Mouse (Mus musculus): ENCODE data around the gene Rgs3.

DNA sequence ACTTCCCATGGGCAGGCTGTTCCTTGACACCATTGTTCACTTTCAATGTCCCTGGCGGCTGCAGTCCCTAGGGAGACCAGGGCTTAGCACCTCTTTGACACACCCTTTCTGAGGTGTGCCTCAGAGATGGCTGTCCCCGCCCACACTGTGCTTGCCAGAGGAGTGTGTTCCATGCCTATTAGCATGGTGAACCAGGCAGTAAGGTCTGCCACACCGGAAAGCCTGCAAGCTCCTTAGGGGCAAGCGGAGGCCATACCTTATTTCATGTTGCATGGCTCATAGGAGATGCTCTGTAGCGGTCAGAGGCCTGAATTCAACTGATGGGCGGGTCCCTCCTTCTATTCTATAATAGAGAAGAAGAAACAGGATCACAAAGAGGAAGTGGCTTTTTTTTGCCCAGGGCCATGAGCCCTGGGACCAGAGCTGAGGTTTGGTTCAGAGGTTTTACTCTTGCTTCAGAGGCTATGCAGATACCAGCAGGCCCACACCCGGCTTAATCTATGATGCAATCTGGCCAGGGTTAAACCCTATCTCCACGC, 101.7 kb downstream of the Rgs3 start:
- TF ChIP-seq CTCF (IDR thresholded peaks at IDR 0.05; ENCODE audit: extremely low read depth, insufficient read length, insufficient replicate concordance, low read depth, low read length), result no peak
- no peak for TF ChIP-seq POLR2A (IDR thresholded peaks at IDR 0.05; ENCODE audit: low read depth, low read length)

Data from small intestine, adult 2 months (tissue).